Mouse (Mus musculus): ENCODE measurements around the gene Tjp2.

GRCm38 (mm10) chr19:24219011-24219410 is 5.8 kb downstream of the Tjp2 start:
- TF ChIP-seq CTCF (IDR thresholded peaks at IDR 0.05; ENCODE audit: low read depth) = no peak
- TF ChIP-seq EP300 (IDR thresholded peaks at IDR 0.05; ENCODE audit: low read depth) = no peak

All from heart, postnatal 0 days (tissue).